Mouse (Mus musculus): ENCODE measurements around the gene Stx6.

- no peak for TF ChIP-seq POLR2A (IDR thresholded peaks at IDR 0.05; ENCODE audit: low read depth, low read length)
- no peak; the same call in 1 of the 2 replicates for TF ChIP-seq CTCF (conservative IDR thresholded peaks at IDR 0.05; ENCODE audit: insufficient read depth, insufficient read length, low read depth, low read length)
These were observed 81.6 kb downstream of the Stx6 start for GRCm38 (mm10) chr1:155239962-155240717.
